Mouse (Mus musculus) liver, adult 2 months (tissue): ENCODE measurements around the gene Zfp618. TPM values are rescaled to one million over a fixed set of nuclear protein-coding genes. Genes with fewer than 3 reads are reported as not detected.

Experiments used
- DNase-seq: peaks from one replicate; pipeline ENCODE4 v3.0.0-alpha.2; 2011; ENCODE audit warnings: low read depth, low spot score; ENCODE audit errors: extremely low read depth
- H3K27ac ChIP-seq: fragments of 200-500 bp; replicated peaks from 2 replicates; pipeline ENCODE4 v1.5.1; 2012; ENCODE audit warnings: low read depth, mild to moderate bottlenecking, control low read depth, inconsistent platforms, low read length; ENCODE audit not compliant: insufficient read depth
- H3K27me3 ChIP-seq: fragments of 200-500 bp; 2 replicates; pipeline ENCODE4 v1.6.1; 2012; ENCODE audit warnings: mild to moderate bottlenecking, moderate library complexity, low read length, inconsistent platforms; ENCODE audit not compliant: control insufficient read depth, insufficient read depth
- H3K36me3 ChIP-seq: fragments of 200-500 bp; 2 replicates; pipeline ENCODE4 v1.6.1; 2012; ENCODE audit warnings: low read length, inconsistent platforms; ENCODE audit not compliant: control insufficient read depth, insufficient read depth
- H3K4me1 ChIP-seq: fragments of 200-500 bp; 2 replicates; pipeline ENCODE4 v1.6.1; 2011; ENCODE audit warnings: low read length; ENCODE audit not compliant: control insufficient read depth, insufficient read depth
- H3K4me3 ChIP-seq: fragments of 200-500 bp; 2 replicates; pipeline ENCODE4 v1.5.1; 2011; ENCODE audit warnings: low read depth, mild to moderate bottlenecking, control low read depth, low read length, moderate library complexity; ENCODE audit not compliant: insufficient read depth
- H3K79me2 ChIP-seq: fragments of 200-500 bp; 2 replicates; pipeline ENCODE4 v1.6.1; 2012; ENCODE audit warnings: inconsistent platforms, mild to moderate bottlenecking, low read length, moderate library complexity; ENCODE audit not compliant: control insufficient read depth, insufficient read depth
- H3K9ac ChIP-seq: fragments of 200-500 bp; 2 replicates; pipeline ENCODE4 v1.6.1; 2012; ENCODE audit warnings: low read depth, mild to moderate bottlenecking, control low read depth, inconsistent platforms, low read length
- CTCF ChIP-seq: fragments of 200-500 bp; IDR thresholded peaks from 2 replicates; pipeline ENCODE4 v1.5.1; 2011; ENCODE audit warnings: low read depth, low read length, control low read depth
- POLR2A ChIP-seq: fragments of 200-500 bp; IDR thresholded peaks from 2 replicates; pipeline ENCODE4 v1.6.1; 2011; ENCODE audit warnings: low read length, control low read depth; ENCODE audit not compliant: insufficient read depth; ENCODE audit errors: extremely low read depth
- WGBS: fragments of 180-500 bp; shearing (Covaris S2); methylation state at CpG from one replicate; pipeline ENCODE4 v1.1.7; 2018; 5-methylcytosine and 5-hydroxymethylcytosine counted together
- polyA plus RNA-seq: library from polyadenylated mRNA; depleted of rRNA; stranded (reverse); fragments of >200 nt; gene quantifications from 2 replicates; pipeline ENCODE4 v1.2.3, GENCODE M21; 2012
- total RNA-seq: library from RNA; depleted of rRNA; stranded (reverse); fragments of >200 nt; gene quantifications from 2 replicates; pipeline ENCODE4 v1.2.3, GENCODE M21; 2014

Gene Zfp618
- total and polyA plus RNA-seq, 2 experiments = 0.18 to 0.73 TPM

DNA sequence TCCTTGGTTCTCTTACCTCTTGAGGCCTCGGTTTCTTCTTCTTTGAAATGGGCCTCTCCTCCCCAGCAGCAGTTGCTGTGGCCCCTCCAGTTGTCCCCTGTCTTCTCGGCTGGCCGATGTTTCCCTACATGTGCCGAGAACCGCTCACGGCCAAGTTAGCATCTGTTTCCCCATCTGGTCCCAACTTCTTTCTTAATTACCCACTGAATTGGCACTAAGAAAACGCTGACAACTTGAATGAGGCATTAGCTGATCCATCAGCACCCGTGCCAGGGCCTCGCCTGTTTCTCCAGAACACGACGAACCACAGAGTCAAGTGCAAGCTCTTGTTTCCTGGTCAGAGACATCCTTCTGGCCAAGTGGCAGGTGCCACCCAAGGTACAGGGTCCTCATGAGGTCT, 26.0 kb downstream of the Zfp618 start:
- no peaks in the 10 kb centered on the region for H3K36me3 ChIP-seq
- H3K79me2 ChIP-seq = no peaks in the 10 kb centered on the region; the same call in 1 of the 2 replicates
- DNase-seq = no peak
- H3K27ac ChIP-seq = no peak overlapping the region
- H3K9ac ChIP-seq = no peak overlapping the region
- no peaks in the 10 kb centered on the region for H3K27me3 ChIP-seq
- H3K4me3 ChIP-seq = no peak overlapping the region
- H3K4me1 ChIP-seq = no peaks in the 10 kb centered on the region
- TF ChIP-seq POLR2A = no peak
- TF ChIP-seq CTCF = no peak
- WGBS = 92% methylated on average over 11 of the region's 11 CpGs

DNA sequence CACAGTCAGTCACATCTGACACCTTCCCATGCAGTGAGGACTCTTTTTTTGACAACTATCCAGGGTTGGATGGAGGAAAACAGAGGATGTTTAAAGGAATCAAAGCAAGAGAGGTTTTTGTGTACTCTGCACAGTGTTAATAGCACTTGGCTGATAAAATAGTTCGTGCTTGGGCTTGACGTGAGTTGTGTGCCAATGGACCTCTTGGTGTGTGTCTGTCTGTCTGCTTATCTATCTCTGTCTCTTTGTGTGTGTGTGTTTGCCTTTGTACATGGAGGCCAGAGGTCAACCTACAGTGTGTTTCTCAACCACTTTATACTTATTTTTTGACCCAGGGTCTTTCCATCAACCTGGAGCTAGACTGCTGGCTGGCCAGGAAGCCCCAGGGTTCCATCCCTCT, 27.8 kb downstream of the Zfp618 start:
- no peak for TF ChIP-seq CTCF
- TF ChIP-seq POLR2A = no peak
- Histone ChIP-seq H3K36me3 (no peaks in the 10 kb centered on the region), H3K9ac (no peak overlapping the region), H3K27ac (no peak overlapping the region), H3K27me3 (no peaks in the 10 kb centered on the region), H3K79me2 (no peaks in the 10 kb centered on the region), H3K4me3 (no peak overlapping the region), H3K4me1 (no peaks in the 10 kb centered on the region)
- no peak for DNase-seq
- WGBS = 19% methylated on average over 2 of the region's 2 CpGs

GRCm38 (mm10) chr4:62997606-62998005, 32.2 kb downstream of the Zfp618 start:
- H3K36me3 ChIP-seq = no peaks in the 10 kb centered on the region
- no peak overlapping the region for H3K27ac ChIP-seq
- H3K9ac ChIP-seq = no peak overlapping the region
- no peak for TF ChIP-seq CTCF
- no peak for TF ChIP-seq POLR2A
- WGBS = 95% methylated on average over 6 of the region's 6 CpGs
- DNase-seq = no peak
- peaks cover 4% of the 10 kb centered on the region; the same call in 1 of the 2 replicates for H3K4me1 ChIP-seq
- H3K79me2 ChIP-seq = no peaks in the 10 kb centered on the region
- H3K4me3 ChIP-seq = no peak overlapping the region
- H3K27me3 ChIP-seq = no peaks in the 10 kb centered on the region

DNA sequence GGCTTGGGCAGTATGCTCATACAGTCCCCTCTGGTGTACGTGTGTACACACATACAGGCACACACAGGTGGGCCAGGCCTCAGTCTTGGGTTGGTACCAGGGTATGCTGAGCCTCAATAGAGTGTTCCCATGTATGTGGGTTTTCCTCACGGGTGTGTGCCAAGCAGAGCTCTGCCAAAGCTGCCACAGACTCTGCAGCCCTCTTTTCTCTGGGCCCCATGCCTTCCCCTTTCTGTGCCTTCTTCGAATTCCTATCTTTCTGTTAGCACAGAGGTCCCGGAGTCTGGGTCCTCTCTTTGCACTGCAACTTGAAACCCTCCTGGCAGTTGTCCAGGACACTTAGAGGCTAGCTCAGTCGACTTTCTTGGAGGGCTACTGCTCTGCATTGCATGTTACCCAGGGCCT, 33.1 kb downstream of the Zfp618 start:
- 23% methylated on average over 5 of the region's 5 CpGs for WGBS
- H3K4me1 ChIP-seq = peaks cover 4% of the 10 kb centered on the region; the same call in 1 of the 2 replicates
- no peak overlapping the region for H3K27ac ChIP-seq
- no peaks in the 10 kb centered on the region for H3K27me3 ChIP-seq
- TF ChIP-seq CTCF (no peak), POLR2A (no peak)
- no peak overlapping the region for H3K4me3 ChIP-seq
- H3K9ac ChIP-seq = no peak overlapping the region
- no peaks in the 10 kb centered on the region for H3K79me2 ChIP-seq
- no peaks in the 10 kb centered on the region for H3K36me3 ChIP-seq
- DNase-seq = peak; percentile 7

- Histone ChIP-seq H3K27me3 (no peaks in the 10 kb centered on the region), H3K4me3 (no peak overlapping the region), H3K27ac (no peak overlapping the region), H3K9ac (no peak overlapping the region), H3K36me3 (no peaks in the 10 kb centered on the region), H3K79me2 (no peaks in the 10 kb centered on the region), H3K4me1 (peaks cover 4% of the 10 kb centered on the region; the same call in 1 of the 2 replicates)
- TF ChIP-seq POLR2A = no peak
- TF ChIP-seq CTCF = no peak
- DNase-seq = no peak
- 19% methylated on average over 6 of the region's 6 CpGs for WGBS
Observed at GRCm38 (mm10) chr4:62998908-62999307, 33.5 kb downstream of the Zfp618 start.

GRCm38 (mm10) chr4:62999321-62999720, 33.9 kb downstream of the Zfp618 start:
- no peak for TF ChIP-seq CTCF
- TF ChIP-seq POLR2A = no peak
- H3K4me3 ChIP-seq = no peak overlapping the region
- 31% methylated on average over 4 of the region's 4 CpGs for WGBS
- DNase-seq = peak; percentile 78
- H3K27me3 ChIP-seq = no peaks in the 10 kb centered on the region
- H3K36me3 ChIP-seq = no peaks in the 10 kb centered on the region
- no peaks in the 10 kb centered on the region for H3K79me2 ChIP-seq
- H3K27ac ChIP-seq = no peak overlapping the region
- peaks cover 4% of the 10 kb centered on the region; the same call in 1 of the 2 replicates for H3K4me1 ChIP-seq
- no peak overlapping the region for H3K9ac ChIP-seq
